Comparison of ENCODE assay signal across 7 mouse cellular contexts in genomic region chr8:71856630-71857328, GRCm38 (mm10). TPM values are rescaled to one million over a fixed set of nuclear protein-coding genes. Genes with fewer than 3 reads are reported as not detected.
A peak's percentile ranks its signal among the peaks of the same experiment; 100 is the strongest.
DNase-seq lines count a peak whose midpoint lies in the region; ATAC-seq and TF ChIP-seq lines count a peak whose summit lies in the region.
"Not testable (repeated sequence)": the region's sequence is repeated elsewhere in the genome, so short reads cannot be mapped to it uniquely, and the experiment has no call there.

No protein-coding gene starts in this region.

- not testable (repeated sequence) for H3K4me3 ChIP-seq in forebrain, embryonic 11.5 days (ENCODE audit: low read depth, low read length); heart, embryonic 13.5 days; hindbrain, embryonic 14.5 days (replicated peaks; ENCODE audit: low read length); limb, embryonic 11.5 days (ENCODE audit: low read depth, low read length); midbrain, embryonic 12.5 days; neural tube, embryonic 12.5 days; stomach, postnatal 0 days (ENCODE audit: low read depth, low read length)

- DNase-seq in forebrain, embryonic 11.5 days (ENCODE audit: low spot score); hindbrain, embryonic 14.5 days (ENCODE audit: low spot score); limb, embryonic 11.5 days (ENCODE audit: low spot score); stomach, postnatal 0 days (ENCODE audit: low spot score): not testable (repeated sequence)

- not testable (repeated sequence) for H3K9ac ChIP-seq in forebrain, embryonic 11.5 days (ENCODE audit: low read length); heart, embryonic 13.5 days; hindbrain, embryonic 14.5 days; limb, embryonic 11.5 days (ENCODE audit: low read length); midbrain, embryonic 12.5 days (replicated peaks); neural tube, embryonic 12.5 days; stomach, postnatal 0 days (ENCODE audit: low read length)

- 82% methylated on average over 7 of the region's 10 CpGs for WGBS in forebrain, embryonic 11.5 days
- 63% methylated on average over 9 of the region's 10 CpGs for WGBS in heart, embryonic 13.5 days
- 81% methylated on average over 7 of the region's 10 CpGs for WGBS in hindbrain, embryonic 14.5 days
- 79% methylated on average over 8 of the region's 10 CpGs for WGBS in limb, embryonic 11.5 days
- 77% methylated on average over 9 of the region's 10 CpGs for WGBS in midbrain, embryonic 12.5 days
- whole genome bisulfite sequencing in neural tube, embryonic 12.5 days, result 80% methylated on average over 9 of the region's 10 CpGs
- WGBS in stomach, postnatal 0 days, result 77% methylated on average over 9 of the region's 10 CpGs

- not testable (repeated sequence) for TF ChIP-seq EP300 in stomach, postnatal 0 days (optimal IDR thresholded peaks at IDR 0.05)

- H3K4me2 ChIP-seq in forebrain, embryonic 11.5 days (ENCODE audit: low read depth, low read length, severe bottlenecking); heart, embryonic 13.5 days; hindbrain, embryonic 14.5 days (replicated peaks); limb, embryonic 11.5 days (ENCODE audit: low read depth, severe bottlenecking); midbrain, embryonic 12.5 days (replicated peaks); neural tube, embryonic 12.5 days (replicated peaks); stomach, postnatal 0 days (replicated peaks; ENCODE audit: low read depth): not testable (repeated sequence)

- H3K4me1 ChIP-seq in forebrain, embryonic 11.5 days (replicated peaks; ENCODE audit: control insufficient read depth, insufficient read depth, low read length); heart, embryonic 13.5 days; hindbrain, embryonic 14.5 days (replicated peaks; ENCODE audit: control insufficient read depth, insufficient read depth, low read length); limb, embryonic 11.5 days (ENCODE audit: control insufficient read depth, insufficient read depth, low read length); midbrain, embryonic 12.5 days; neural tube, embryonic 12.5 days; stomach, postnatal 0 days (replicated peaks; ENCODE audit: control insufficient read depth, insufficient read depth): not testable (repeated sequence)

- not testable (repeated sequence) for H3K27ac ChIP-seq in forebrain, embryonic 11.5 days (ENCODE audit: low read depth, low read length); heart, embryonic 13.5 days (replicated peaks); hindbrain, embryonic 14.5 days; limb, embryonic 11.5 days (replicated peaks; ENCODE audit: low read depth, low read length); midbrain, embryonic 12.5 days (replicated peaks); neural tube, embryonic 12.5 days; stomach, postnatal 0 days (replicated peaks)

- not testable (repeated sequence) for H3K27me3 ChIP-seq in forebrain, embryonic 11.5 days (ENCODE audit: control insufficient read depth, insufficient read depth, low read length); heart, embryonic 13.5 days (replicated peaks); hindbrain, embryonic 14.5 days (ENCODE audit: control insufficient read depth, insufficient read depth, low read length); limb, embryonic 11.5 days (ENCODE audit: control insufficient read depth, insufficient read depth, low read length); midbrain, embryonic 12.5 days; neural tube, embryonic 12.5 days (replicated peaks); stomach, postnatal 0 days (ENCODE audit: control insufficient read depth, insufficient read depth, low read length)

- H3K9me3 ChIP-seq in forebrain, embryonic 11.5 days (ENCODE audit: control insufficient read depth, low read length); heart, embryonic 13.5 days; hindbrain, embryonic 14.5 days (ENCODE audit: control insufficient read depth, low read length); limb, embryonic 11.5 days (ENCODE audit: control insufficient read depth, low read length); midbrain, embryonic 12.5 days; neural tube, embryonic 12.5 days; stomach, postnatal 0 days (ENCODE audit: control insufficient read depth, low read length): not testable (repeated sequence)

- TF ChIP-seq CTCF in stomach, postnatal 0 days (IDR thresholded peaks at IDR 0.05; ENCODE audit: low read depth), result not testable (repeated sequence)

- H3K36me3 ChIP-seq in forebrain, embryonic 11.5 days (ENCODE audit: control insufficient read depth, insufficient read depth, low read length); heart, embryonic 13.5 days; hindbrain, embryonic 14.5 days (replicated peaks; ENCODE audit: control insufficient read depth, insufficient read depth); limb, embryonic 11.5 days (ENCODE audit: control insufficient read depth, insufficient read depth, low read length); midbrain, embryonic 12.5 days; neural tube, embryonic 12.5 days; stomach, postnatal 0 days (ENCODE audit: control insufficient read depth, insufficient read depth, low read length): not testable (repeated sequence)

- peak; percentile 49; the same call in 1 of the 2 replicates for ATAC-seq in forebrain, embryonic 11.5 days (replicated peaks; ENCODE audit: low FRiP score)
- peak; percentile 54; the same call in 1 of the 2 replicates for ATAC-seq in heart, embryonic 13.5 days (ENCODE audit: extremely low read depth, insufficient number of reproducible peaks, low FRiP score, low TSS enrichment)
- ATAC-seq in hindbrain, embryonic 14.5 days (ENCODE audit: low FRiP score), result peak; percentile 53
- peak; percentile 54 for ATAC-seq in limb, embryonic 11.5 days (ENCODE audit: insufficient number of reproducible peaks, low FRiP score, low TSS enrichment, low read depth)
- peak; percentile 41; the same call in 1 of the 2 replicates for ATAC-seq in midbrain, embryonic 12.5 days (ENCODE audit: low FRiP score, low read depth)
- ATAC-seq in neural tube, embryonic 12.5 days (ENCODE audit: low FRiP score, low read depth), result peak; percentile 29; the same call in 1 of the 2 replicates
- ATAC-seq in stomach, postnatal 0 days (ENCODE audit: low FRiP score, low TSS enrichment), result 0 out of 2 replicates have a peak, but pooled peaks have one; percentile 29

RNA-seq across cellular contexts. Expression of gene Zfp709, which starts 25.0 kb away (rescaled TPM):
- 5.8 and 6.2 TPM in 2 replicates for polyA plus RNA-seq in forebrain, embryonic 11.5 days (2014; fragmentation: Nextera tagmentation; extraction: Ambion mirVana)
- polyA plus RNA-seq in heart, embryonic 13.5 days (2015; fragmentation: Nextera tagmentation; extraction: Ambion mirVana), result 3.4 and 4.0 TPM in 2 replicates
- polyA plus RNA-seq in hindbrain, embryonic 14.5 days (2014; fragmentation: Nextera tagmentation; extraction: Ambion mirVana), result 9.8 and 10.4 TPM in 2 replicates
- polyA plus RNA-seq in limb, embryonic 11.5 days (2014; fragmentation: Nextera tagmentation; extraction: Ambion mirVana), result 4.2 and 4.5 TPM in 2 replicates
- polyA plus RNA-seq in midbrain, embryonic 12.5 days (2016; fragmentation: Nextera tagmentation; extraction: Ambion mirVana), result 8.6 and 8.8 TPM in 2 replicates
- 6.0 TPM in 2 replicates for polyA plus RNA-seq in neural tube, embryonic 12.5 days (2016; fragmentation: Nextera tagmentation; extraction: Ambion mirVana)
- polyA plus RNA-seq in stomach, postnatal 0 days (2015; fragmentation: Nextera tagmentation; extraction: Ambion mirVana), result 2.7 and 2.8 TPM in 2 replicates

RNA-seq across cellular contexts. Expression of gene Zfp882, which starts 51.6 kb away (rescaled TPM):
- polyA plus RNA-seq in forebrain, embryonic 11.5 days (2014; fragmentation: Nextera tagmentation; extraction: Ambion mirVana), result 9.5 and 9.7 TPM in 2 replicates
- 1.6 and 3.3 TPM in 2 replicates for polyA plus RNA-seq in heart, embryonic 13.5 days (2015; fragmentation: Nextera tagmentation; extraction: Ambion mirVana)
- 15.8 and 17.1 TPM in 2 replicates for polyA plus RNA-seq in hindbrain, embryonic 14.5 days (2014; fragmentation: Nextera tagmentation; extraction: Ambion mirVana)
- 5.4 and 6.7 TPM in 2 replicates for polyA plus RNA-seq in limb, embryonic 11.5 days (2014; fragmentation: Nextera tagmentation; extraction: Ambion mirVana)
- polyA plus RNA-seq in midbrain, embryonic 12.5 days (2016; fragmentation: Nextera tagmentation; extraction: Ambion mirVana), result 14.7 and 15.1 TPM in 2 replicates
- polyA plus RNA-seq in neural tube, embryonic 12.5 days (2016; fragmentation: Nextera tagmentation; extraction: Ambion mirVana), result 11.3 and 12.4 TPM in 2 replicates
- polyA plus RNA-seq in stomach, postnatal 0 days (2015; fragmentation: Nextera tagmentation; extraction: Ambion mirVana), result 1.3 and 1.5 TPM in 2 replicates

RNA-seq across cellular contexts. Expression of gene Zfp617, which starts 51.7 kb away (rescaled TPM):
- 39.6 and 40.5 TPM in 2 replicates for polyA plus RNA-seq in forebrain, embryonic 11.5 days (2014; fragmentation: Nextera tagmentation; extraction: Ambion mirVana)
- polyA plus RNA-seq in heart, embryonic 13.5 days (2015; fragmentation: Nextera tagmentation; extraction: Ambion mirVana), result 23.8 and 25.1 TPM in 2 replicates
- polyA plus RNA-seq in hindbrain, embryonic 14.5 days (2014; fragmentation: Nextera tagmentation; extraction: Ambion mirVana), result 35.3 and 37.8 TPM in 2 replicates
- polyA plus RNA-seq in limb, embryonic 11.5 days (2014; fragmentation: Nextera tagmentation; extraction: Ambion mirVana), result 34.0 and 39.2 TPM in 2 replicates
- polyA plus RNA-seq in midbrain, embryonic 12.5 days (2016; fragmentation: Nextera tagmentation; extraction: Ambion mirVana), result 37.5 and 40.6 TPM in 2 replicates
- polyA plus RNA-seq in neural tube, embryonic 12.5 days (2016; fragmentation: Nextera tagmentation; extraction: Ambion mirVana), result 30.6 and 33.8 TPM in 2 replicates
- 11.7 and 12.5 TPM in 2 replicates for polyA plus RNA-seq in stomach, postnatal 0 days (2015; fragmentation: Nextera tagmentation; extraction: Ambion mirVana)
